Mouse (Mus musculus) hindbrain, embryonic 11.5 days (tissue): ENCODE results near the gene Pias1. TPM values are rescaled to one million over a fixed set of nuclear protein-coding genes. Genes with fewer than 3 reads are reported as not detected.
"Not testable (repeated sequence)": the region's sequence is repeated elsewhere in the genome, so short reads cannot be mapped to it uniquely, and the experiment has no call there.

Experiments used
- ATAC-seq: fragments of 200-750 bp; cut with Nextera tagmentation; 2 replicates; pipeline ENCODE4 v1.8.0; 2017; ENCODE audit warnings: mild to moderate bottlenecking, moderate TSS enrichment, moderate library complexity; ENCODE audit not compliant: low FRiP score
- DNase-seq: peaks from one replicate; pipeline ENCODE4 v3.0.0-alpha.2; 2015; ENCODE audit warnings: low spot score
- H3K27ac ChIP-seq: fragments of 300-500 bp; sonication (generic); 2 replicates; pipeline ENCODE4 v1.5.1; 2014; ENCODE audit warnings: mild to moderate bottlenecking, low read depth, low read length
- H3K27me3 ChIP-seq: fragments of 300-500 bp; sonication (generic); 2 replicates; pipeline ENCODE4 v1.6.1; 2014; ENCODE audit warnings: mild to moderate bottlenecking, low read length, moderate library complexity, mixed read lengths; ENCODE audit not compliant: control insufficient read depth, insufficient read depth
- H3K36me3 ChIP-seq: fragments of 300-500 bp; sonication (generic); 2 replicates; pipeline ENCODE4 v1.6.1; 2014; ENCODE audit warnings: mild to moderate bottlenecking, low read length, moderate library complexity, mixed read lengths; ENCODE audit not compliant: control insufficient read depth, insufficient read depth
- H3K4me1 ChIP-seq: fragments of 300-500 bp; sonication (generic); replicated peaks from 2 replicates; pipeline ENCODE4 v1.6.1; 2014; ENCODE audit warnings: low read length, mixed read lengths; ENCODE audit not compliant: control insufficient read depth, insufficient read depth
- H3K4me2 ChIP-seq: fragments of 300-500 bp; sonication (generic); replicated peaks from 2 replicates; pipeline ENCODE4 v1.6.1; 2014; ENCODE audit warnings: mild to moderate bottlenecking, low read depth, low read length
- H3K4me3 ChIP-seq: fragments of 300-500 bp; sonication (generic); 2 replicates; pipeline ENCODE4 v1.5.1; 2014; ENCODE audit warnings: low read depth, low read length
- H3K9ac ChIP-seq: fragments of 300-500 bp; sonication (generic); 2 replicates; pipeline ENCODE4 v1.6.1; 2014; ENCODE audit warnings: low read depth, low read length
- H3K9me3 ChIP-seq: fragments of 300-500 bp; sonication (generic); 2 replicates; pipeline ENCODE4 v1.6.1; 2016; ENCODE audit warnings: low read length; ENCODE audit not compliant: control insufficient read depth
- WGBS: fragments of 180-500 bp; shearing (Covaris S2); extraction: QIAGEN DNeasy Blood & Tissue Kit; methylation state at CpG from one replicate; pipeline ENCODE4 v1.1.7; 2014; 5-methylcytosine and 5-hydroxymethylcytosine counted together
- polyA plus RNA-seq: library from polyadenylated mRNA; unstranded; fragments of >200 nt; fragmentation: Nextera tagmentation; extraction: Ambion mirVana; gene quantifications from 2 replicates; pipeline ENCODE4 v1.2.1, GENCODE M21; 2014

The Pias1 gene
- polyA plus RNA-seq, 1 experiment from 2014 or later, result 71.5 TPM

GRCm38 (mm10) chr9:62877825-62878224, 109.9 kb downstream of the Pias1 start:
- Histone ChIP-seq H3K27me3 (no peaks in the 10 kb centered on the region), H3K4me2 (no peak overlapping the region), H3K4me1 (no peaks in the 10 kb centered on the region), H3K9me3 (no peaks in the 10 kb centered on the region), H3K36me3 (0 out of 2 replicates have a peak, but pooled peaks cover 3% of the 10 kb centered on the region), H3K9ac (no peak overlapping the region), H3K27ac (no peak overlapping the region), H3K4me3 (no peak overlapping the region)
- ATAC-seq (no peak), DNase-seq (no peak)
- WGBS, result 98% methylated on average over 2 of the region's 2 CpGs

- no peaks in the 10 kb centered on the region for H3K27me3 ChIP-seq
- ATAC-seq, result no peak
- no peaks in the 10 kb centered on the region for H3K4me1 ChIP-seq
- H3K27ac ChIP-seq, result no peak overlapping the region
- no peak overlapping the region for H3K4me2 ChIP-seq
- H3K9ac ChIP-seq, result no peak overlapping the region
- 83% methylated on average over 7 of the region's 7 CpGs for WGBS
- H3K9me3 ChIP-seq, result no peaks in the 10 kb centered on the region
- DNase-seq, result no peak
- no peaks in the 10 kb centered on the region for H3K36me3 ChIP-seq
- no peak overlapping the region for H3K4me3 ChIP-seq
Measured at GRCm38 (mm10) chr9:62876966-62877616, 110.6 kb downstream of the Pias1 start.

DNA sequence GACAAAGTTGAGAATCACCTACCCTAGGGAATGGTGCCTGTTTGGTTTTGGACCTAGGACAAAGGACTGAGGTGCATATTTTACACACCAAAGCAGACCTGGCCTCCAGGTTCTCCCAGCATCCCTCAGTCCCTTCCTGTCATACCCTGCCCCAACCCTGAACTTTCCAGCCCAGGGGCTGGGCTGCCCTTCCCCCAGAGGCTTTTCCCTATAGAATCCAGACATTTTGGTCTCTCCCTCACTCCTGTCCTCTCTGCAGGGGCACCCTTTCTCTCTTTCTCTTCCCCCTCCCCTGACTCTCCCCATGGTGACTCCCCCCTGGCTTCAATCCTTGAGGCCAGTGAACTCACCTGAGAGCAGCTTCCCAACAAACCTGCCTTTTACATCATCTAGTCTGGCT, 117.0 kb downstream of the Pias1 start:
- ATAC-seq, result no peak
- Histone ChIP-seq H3K27ac (no peak overlapping the region), H3K36me3 (no peaks in the 10 kb centered on the region), H3K4me2 (no peak overlapping the region), H3K9ac (no peak overlapping the region), H3K27me3 (no peaks in the 10 kb centered on the region), H3K4me1 (no peaks in the 10 kb centered on the region), H3K9me3 (no peaks in the 10 kb centered on the region), H3K4me3 (no peak overlapping the region)
- DNase-seq, result no peak

DNA sequence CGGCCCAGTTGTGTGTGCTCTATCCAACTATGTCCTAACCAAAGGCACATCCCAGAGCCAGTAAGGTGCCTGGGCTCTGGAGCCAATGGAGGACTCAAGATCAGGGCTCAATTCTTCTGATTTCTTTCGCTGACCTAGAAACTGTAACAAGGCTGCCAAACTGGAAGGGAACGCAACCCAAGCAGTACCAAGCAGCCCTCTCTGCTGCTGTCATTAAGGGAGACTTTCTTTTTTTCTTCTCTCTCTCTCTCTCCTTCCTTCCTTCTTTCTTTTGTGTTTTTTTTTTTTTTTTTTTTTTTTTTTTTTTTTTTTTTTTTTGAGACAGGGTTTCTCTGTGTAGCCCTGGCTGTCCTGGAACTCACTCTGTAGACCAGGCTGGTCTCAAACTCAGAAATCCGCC, 118.5 kb downstream of the Pias1 start:
- not testable (repeated sequence) for H3K9ac ChIP-seq, H3K4me1 ChIP-seq, H3K4me3 ChIP-seq, DNase-seq, ATAC-seq, H3K36me3 ChIP-seq, H3K27ac ChIP-seq, H3K4me2 ChIP-seq, H3K9me3 ChIP-seq, H3K27me3 ChIP-seq
- 97% methylated on average over 3 of the region's 4 CpGs for WGBS

DNA sequence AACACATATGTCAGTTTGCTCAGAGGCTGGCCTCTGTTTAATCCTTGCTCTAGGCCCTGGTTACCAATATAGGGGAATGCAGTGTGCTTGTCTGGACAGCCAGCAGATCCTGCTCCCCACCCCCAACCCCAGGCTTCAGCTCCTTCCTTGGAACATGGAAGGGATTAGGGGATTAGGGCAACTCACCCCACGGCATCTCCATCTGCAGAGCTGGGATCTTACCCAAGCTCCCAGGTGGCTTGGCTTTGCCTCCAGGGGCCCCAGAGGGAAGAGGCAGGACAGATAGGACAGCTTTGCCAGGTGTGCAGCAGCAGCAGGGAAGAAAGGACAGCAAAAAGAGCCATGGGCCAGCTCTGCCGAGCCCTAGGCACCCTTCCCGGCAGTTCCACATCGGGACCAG, 126.9 kb downstream of the Pias1 start:
- WGBS, result 68% methylated on average over 4 of the region's 4 CpGs
- no peaks in the 10 kb centered on the region for H3K36me3 ChIP-seq
- no peak for DNase-seq

DNA sequence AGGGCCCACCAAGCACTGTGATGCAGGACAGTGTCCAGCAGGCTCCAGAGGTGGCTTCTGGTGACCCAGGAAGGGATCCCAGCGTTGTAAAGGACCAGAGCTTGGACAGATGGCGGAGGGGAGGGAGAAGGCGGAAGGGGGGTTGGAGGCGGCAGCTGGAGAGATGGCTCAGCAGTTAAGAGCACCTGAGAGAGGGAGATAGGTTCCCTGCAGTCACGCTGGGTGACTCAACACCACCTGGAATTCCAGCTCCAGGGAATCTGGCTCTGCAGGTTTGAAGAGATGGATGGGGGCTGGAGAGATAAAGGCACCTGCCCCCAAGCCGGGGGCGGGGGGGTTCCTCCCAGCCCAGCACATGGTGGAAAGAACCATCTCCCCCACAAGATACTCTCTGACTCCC, 127.6 kb downstream of the Pias1 start:
- H3K27ac ChIP-seq, DNase-seq, ATAC-seq, H3K4me1 ChIP-seq, H3K36me3 ChIP-seq, H3K27me3 ChIP-seq, H3K9ac ChIP-seq, H3K4me3 ChIP-seq, H3K9me3 ChIP-seq, H3K4me2 ChIP-seq: not testable (repeated sequence)
- 66% methylated on average over 6 of the region's 7 CpGs for WGBS

More for the DNA sequence above, 126.9 kb downstream of the Pias1 start:
- Histone ChIP-seq H3K27ac (no peak overlapping the region), H3K27me3 (no peaks in the 10 kb centered on the region), H3K9me3 (no peaks in the 10 kb centered on the region), H3K4me2 (no peak overlapping the region), H3K4me3 (no peak overlapping the region), H3K9ac (no peak overlapping the region), H3K4me1 (0 out of 2 replicates have a peak, but pooled peaks cover 2% of the 10 kb centered on the region)
- no peak for ATAC-seq

DNA sequence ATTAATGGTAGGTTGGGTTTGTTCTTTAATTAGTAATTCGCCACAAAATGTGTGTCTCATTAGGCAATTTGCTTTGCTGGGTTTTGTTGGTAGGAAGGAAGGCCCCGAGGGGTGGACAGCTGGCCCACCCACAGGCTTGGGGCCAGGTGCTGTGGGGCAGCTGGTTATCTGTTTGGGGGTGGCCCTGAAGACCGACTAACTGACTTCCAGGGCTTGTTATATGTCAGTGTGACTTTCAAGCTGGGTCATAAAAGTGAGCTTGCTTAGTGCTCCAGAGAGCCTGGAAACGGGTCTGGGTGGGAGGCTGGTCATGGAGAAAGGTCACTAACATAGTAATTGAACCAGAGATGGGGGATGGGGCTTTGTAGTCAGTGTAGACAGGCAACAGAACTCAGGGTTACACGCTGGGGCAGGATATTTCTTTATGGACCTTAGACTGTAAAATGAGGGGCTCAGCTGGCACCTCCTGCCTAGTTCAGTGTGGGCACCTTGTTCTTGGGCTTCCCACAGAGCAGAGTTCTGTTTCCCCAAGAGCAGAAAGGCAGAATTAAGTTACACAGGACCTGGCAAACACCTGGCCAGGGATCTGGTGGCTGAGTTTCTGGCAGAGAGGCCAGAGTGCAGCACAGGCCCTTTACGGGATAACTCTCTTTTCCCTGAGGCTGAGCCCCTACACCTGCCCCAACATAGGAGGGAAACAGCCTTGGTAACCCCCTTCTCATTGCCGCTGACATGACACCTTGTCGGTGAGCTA, 129.3 kb downstream of the Pias1 start:
- ATAC-seq, result no peak
- no peak overlapping the region for H3K9ac ChIP-seq
- no peak overlapping the region for H3K4me2 ChIP-seq
- no peak overlapping the region for H3K27ac ChIP-seq
- H3K4me1 ChIP-seq, result peaks cover 5% of the 10 kb centered on the region; the same call in 1 of the 2 replicates
- no peak overlapping the region for H3K4me3 ChIP-seq
- no peaks in the 10 kb centered on the region for H3K36me3 ChIP-seq
- no peak for DNase-seq
- no peaks in the 10 kb centered on the region for H3K9me3 ChIP-seq
- 59% methylated on average over 8 of the region's 8 CpGs for WGBS
- H3K27me3 ChIP-seq, result no peaks in the 10 kb centered on the region

DNA sequence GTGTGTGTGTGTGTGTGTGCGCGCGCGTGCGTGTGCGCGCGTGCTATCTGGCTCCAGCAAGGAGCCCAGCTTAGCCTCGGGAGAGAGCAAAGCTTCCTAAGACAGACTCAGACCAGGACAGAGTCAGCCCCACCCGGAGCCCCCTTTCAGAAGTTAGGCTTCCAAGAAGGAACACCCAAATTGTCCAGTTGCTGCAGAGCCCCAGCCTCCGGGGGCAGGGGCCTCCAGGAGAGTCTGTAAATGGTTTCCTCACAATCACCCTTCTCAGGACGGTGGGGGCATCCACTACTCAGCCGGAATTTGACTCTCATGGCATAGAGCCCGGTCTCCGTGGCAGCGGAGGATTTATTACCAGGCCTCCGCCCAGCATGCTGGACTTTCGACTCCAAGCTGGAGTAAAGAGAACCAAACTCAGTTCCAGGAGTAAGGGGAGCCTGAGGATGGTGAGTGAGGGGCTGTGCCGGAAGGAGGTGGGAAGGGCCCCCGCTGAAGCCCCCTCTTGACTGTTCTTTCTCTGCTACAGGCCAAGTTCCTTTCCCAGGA, 129.9 kb downstream of the Pias1 start, which contains the start of gene Calml4:
Gene Calml4, plus strand, starts transcription at position 362 of the 543 bp plus-strand sequence.
- Histone ChIP-seq H3K27ac (no peak within 1 kb of the TSS), H3K4me2 (no peak within 1 kb of the TSS), H3K9me3 (no peaks in the 10 kb centered on the region), H3K4me3 (no peak within 1 kb of the TSS), H3K9ac (no peak within 1 kb of the TSS), H3K4me1 (peaks cover 5% of the 10 kb centered on the region; the same call in 1 of the 2 replicates), H3K27me3 (no peaks in the 10 kb centered on the region), H3K36me3 (no peaks in the 10 kb centered on the region)
- ATAC-seq, result no peak
- WGBS, result 63% methylated on average over 20 of the region's 20 CpGs
- DNase-seq, result no peak
